ENCODE assay signal across 19 mouse cellular contexts in the genomic region with DNA sequence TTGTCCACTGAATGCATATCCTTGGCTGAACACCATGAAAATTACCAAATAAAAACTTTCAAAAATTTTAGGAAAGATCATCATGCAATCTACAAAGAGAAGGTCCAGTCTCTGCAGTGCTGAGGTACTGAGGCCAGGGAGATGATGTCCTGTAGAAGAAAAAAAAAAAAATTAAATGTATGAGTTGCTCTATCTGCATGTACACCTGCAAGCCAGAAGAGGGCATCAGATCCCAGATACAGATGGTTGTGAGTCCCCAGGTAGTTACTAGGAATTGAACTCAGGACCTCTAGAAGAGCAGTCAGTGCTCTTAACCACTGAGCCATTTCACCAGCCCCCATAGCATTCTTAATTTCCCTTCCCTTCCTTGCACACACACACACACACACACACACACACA.
DNase-seq lines count a peak whose midpoint lies in the region; ATAC-seq and TF ChIP-seq lines count a peak whose summit lies in the region.
"Had no signal": no experiment of that assay in that cellular context is flagged by ENCODE, and none has a peak within 500 bp of the region (broad histone marks: within the 10 kb centered on the region; RNA-seq: fewer than 3 reads in every experiment).

No protein-coding gene starts in this region.

- TF ChIP-seq CTCF in forebrain, postnatal 0 days (IDR thresholded peaks at IDR 0.05; ENCODE audit: low read depth), result peak; percentile 16; the same call in 1 of the 2 replicates
- TF ChIP-seq CTCF in left cerebral cortex, adult 2 months (IDR thresholded peaks at IDR 0.05), result peak; percentile 40
- TF ChIP-seq CTCF in Patski (IDR thresholded peaks at IDR 0.05), result peak; percentile 42

- no peaks in the 10 kb centered on the region for H3K36me3 ChIP-seq in forebrain, postnatal 0 days (ENCODE audit: insufficient read depth)
- no peaks in the 10 kb centered on the region for H3K36me3 ChIP-seq in forebrain, embryonic 10.5 days (replicated peaks)
- H3K36me3 ChIP-seq: embryonic facial prominence, embryonic 12.5 days; forebrain, embryonic 15.5 days had no signal

- no peak for ATAC-seq in forebrain, postnatal 0 days
- no peak for ATAC-seq in Patski
- ATAC-seq in activated CD4-positive, CD25-positive, alpha-beta regulatory T cell, adult 4 months, result no peak
- ATAC-seq: hindbrain, embryonic 16.5 days had no signal

- H3K9ac ChIP-seq in forebrain, postnatal 0 days, result no peak overlapping the region
- H3K9ac ChIP-seq: embryonic facial prominence, embryonic 12.5 days; forebrain, embryonic 15.5 days had no signal

- H3K4me1 ChIP-seq in forebrain, postnatal 0 days (ENCODE audit: insufficient read depth), result no peaks in the 10 kb centered on the region
- no peaks in the 10 kb centered on the region for H3K4me1 ChIP-seq in forebrain, embryonic 10.5 days
- H3K4me1 ChIP-seq: embryonic facial prominence, embryonic 12.5 days; forebrain, embryonic 15.5 days had no signal

- no peaks in the 10 kb centered on the region for H3K27me3 ChIP-seq in forebrain, postnatal 0 days (ENCODE audit: insufficient read depth, low read length)
- H3K27me3 ChIP-seq in forebrain, embryonic 10.5 days (ENCODE audit: poor library complexity, severe bottlenecking), result peaks cover 9% of the 10 kb centered on the region; the same call in 1 of the 2 replicates
- H3K27me3 ChIP-seq in Patski, result no peaks in the 10 kb centered on the region
- H3K27me3 ChIP-seq: embryonic facial prominence, embryonic 12.5 days; forebrain, embryonic 15.5 days had no signal

- no peak overlapping the region for H3K4me2 ChIP-seq in forebrain, postnatal 0 days (ENCODE audit: low read depth)
- H3K4me2 ChIP-seq: embryonic facial prominence, embryonic 12.5 days; forebrain, embryonic 15.5 days had no signal

- H3K27ac ChIP-seq in forebrain, postnatal 0 days (ENCODE audit: low read depth, low read length), result no peak overlapping the region
- no peak overlapping the region for H3K27ac ChIP-seq in forebrain, embryonic 10.5 days
- no peak overlapping the region for H3K27ac ChIP-seq in left cerebral cortex, adult 2 months
- H3K27ac ChIP-seq: embryonic facial prominence, embryonic 12.5 days; forebrain, embryonic 15.5 days had no signal

- no peaks in the 10 kb centered on the region for H3K9me3 ChIP-seq in forebrain, postnatal 0 days (ENCODE audit: low read length)
- no peaks in the 10 kb centered on the region for H3K9me3 ChIP-seq in forebrain, embryonic 10.5 days
- H3K9me3 ChIP-seq: embryonic facial prominence, embryonic 12.5 days; forebrain, embryonic 15.5 days had no signal

- POLR2A ChIA-PET in Patski (lab: Charles Lee), result interaction anchor here (1.6 kb wide), 1 partner anchor 224 kb away, joined by 3 read pairs; no protein-coding TSS in a partner anchor

- no peak overlapping the region for H3K4me3 ChIP-seq in forebrain, postnatal 0 days (ENCODE audit: low read depth, low read length)
- H3K4me3 ChIP-seq in forebrain, embryonic 10.5 days, result no peak overlapping the region
- no peak overlapping the region for H3K4me3 ChIP-seq in left cerebral cortex, adult 2 months
- H3K4me3 ChIP-seq: embryonic facial prominence, embryonic 12.5 days; erythroblast, embryonic 14.5 days; forebrain, embryonic 15.5 days had no signal

- CTCF ChIA-PET in Patski (lab: Charles Lee), result interaction anchor here (1.0 to 2.4 kb wide), 2 partner anchors 217 to 226 kb away, joined by 4 to 13 read pairs; no protein-coding TSS in a partner anchor

- in situ Hi-C loops in Patski (cut with MboI; ENCODE audit: low pct_unique_long_range_greater_than_20kb), result loop anchor here (5.0 to 25.0 kb wide), 4 partner anchors 145 to 1050 kb away; partner anchors contain the start of gene Rnf150

- intact Hi-C loops in left cerebral cortex, adult 2 months (cut with DNase I), result loop anchor here (2.0 to 5.0 kb wide), 2 partner anchors 120 to 313 kb away; partner anchors contain the start of gene Zfp330
- intact Hi-C loops in left cerebral cortex, postnatal 4 days (cut with DNase I), result no loop called here

- no peak for DNase-seq in forebrain, postnatal 0 days
- no peak for DNase-seq in forebrain, embryonic 10.5 days (ENCODE audit: extremely low spot score, low spot score)
- no peak for DNase-seq in left cerebral cortex, adult 2 months (ENCODE audit: extremely low spot score in 1 of 2, low spot score in 2 of 2)
- DNase-seq in left cerebral cortex, postnatal 4 days, result no peak
- peak; percentile 53 for DNase-seq in 416B (ENCODE audit: low read depth)
- no peak for DNase-seq in Patski (ENCODE audit: low read depth, low spot score)
- no peak for DNase-seq in retina, postnatal 1 day
- DNase-seq: B cell, adult 2 months; cerebellum, adult 9-11 months; heart, adult 18-20 months; kidney, adult 11 months; liver; right cerebral cortex, postnatal 4 days; thymus, postnatal 25 days had no signal
